Mouse (Mus musculus) embryo, embryonic 11 days (tissue): Measurements from ENCODE around the gene Tgfb3.

ENCODE experiments used
- DNase-seq: peaks from one replicate; pipeline ENCODE4 v3.0.0-alpha.2; 2015

Tgfb3 gene

DNA sequence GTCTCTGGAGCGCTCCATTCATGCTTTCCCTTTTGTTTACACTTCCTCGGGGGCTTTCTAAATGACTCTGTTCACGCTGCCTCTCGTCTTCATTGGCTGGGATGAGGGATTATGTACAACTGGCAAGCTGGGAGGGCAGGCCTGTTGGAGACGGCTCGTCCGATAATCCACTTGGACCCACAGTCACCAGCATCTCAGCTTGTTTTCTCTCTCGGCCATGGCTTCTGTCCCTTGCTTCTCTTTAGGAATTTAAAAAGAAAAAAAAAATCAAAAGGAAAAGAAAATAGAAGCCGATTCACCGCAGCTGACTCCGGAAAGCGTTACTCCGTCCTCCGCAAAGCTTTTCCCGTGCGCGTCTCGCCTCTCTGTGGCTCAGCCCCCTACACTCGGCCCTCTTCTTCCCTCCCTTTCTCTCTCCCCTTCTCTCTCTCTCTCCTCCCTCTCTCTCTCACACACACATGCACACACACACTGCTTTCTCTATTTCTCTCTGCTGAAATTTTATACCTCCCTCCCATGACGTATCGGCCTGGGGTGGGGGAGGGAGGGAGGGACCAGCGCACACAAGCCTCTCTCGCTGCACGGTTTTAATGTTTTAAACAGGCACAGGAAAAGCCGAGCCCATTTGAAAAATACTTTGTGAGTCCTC, at the start of gene Tgfb3:
Gene Tgfb3, minus strand, starts transcription at position 489 of the 649 bp plus-strand sequence.
- peak; percentile 76 for DNase-seq

- DNase-seq = no peak
Measured at GRCm38 (mm10) chr12:86128122-86128521, 49.3 kb upstream of the Tgfb3 start.

GRCm38 (mm10) chr12:86124016-86124415, 45.2 kb upstream of the Tgfb3 start:
- DNase-seq = no peak

GRCm38 (mm10) chr12:86116295-86116835, 37.5 kb upstream of the Tgfb3 start:
- no peak for DNase-seq

DNA sequence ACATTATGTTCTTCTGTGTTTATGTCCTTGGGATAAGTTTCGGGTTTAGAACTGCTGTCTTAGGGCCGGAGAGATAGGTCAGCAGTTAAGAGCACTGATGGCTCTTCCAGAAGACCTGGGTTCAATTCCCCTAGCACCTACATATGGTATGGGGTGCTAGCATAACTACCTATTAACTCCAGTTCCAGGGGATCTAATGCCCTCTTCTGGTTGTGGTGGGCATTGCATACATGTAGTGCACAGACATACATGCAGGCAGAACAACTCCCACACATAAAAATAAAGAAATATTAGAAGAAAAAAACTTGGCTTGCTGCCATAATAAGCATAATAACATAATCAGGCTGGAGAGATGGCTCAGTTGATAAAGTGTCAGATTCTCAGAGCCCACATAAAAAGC, 31.8 kb upstream of the Tgfb3 start:
- no peak for DNase-seq

DNA sequence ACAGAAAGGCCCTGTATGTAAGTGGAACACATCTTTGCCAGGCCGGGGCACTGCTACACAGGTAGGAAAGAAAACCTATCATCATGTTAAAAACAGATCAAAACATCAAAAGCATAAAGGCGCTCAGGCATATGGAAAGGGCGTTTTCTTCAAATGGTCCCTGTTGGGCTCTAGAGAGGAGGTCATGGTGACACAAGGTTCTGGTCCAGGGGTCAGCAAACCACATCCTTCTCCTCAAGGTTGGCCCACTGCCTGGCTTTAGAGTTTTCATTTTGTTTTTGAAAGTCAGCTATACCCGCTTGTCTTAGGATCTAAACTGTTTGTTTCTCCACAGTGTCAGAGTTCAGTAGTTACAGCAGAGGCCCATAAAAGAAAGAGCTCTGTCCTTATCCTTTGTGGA, 30.7 kb upstream of the Tgfb3 start:
- DNase-seq = no peak

- DNase-seq = no peak
Measured at GRCm38 (mm10) chr12:86107645-86108044, 28.8 kb upstream of the Tgfb3 start.

GRCm38 (mm10) chr12:86106086-86106485, 27.2 kb upstream of the Tgfb3 start:
- no peak for DNase-seq

GRCm38 (mm10) chr12:86105546-86105945, 26.7 kb upstream of the Tgfb3 start:
- no peak for DNase-seq

- no peak for DNase-seq
Measured at GRCm38 (mm10) chr12:86104297-86104696, 25.5 kb upstream of the Tgfb3 start.

- no peak for DNase-seq
Measured at GRCm38 (mm10) chr12:86103852-86104251, 25.0 kb upstream of the Tgfb3 start.

- peak; percentile 28 for DNase-seq
Measured at GRCm38 (mm10) chr12:86103391-86103790, 24.6 kb upstream of the Tgfb3 start.

GRCm38 (mm10) chr12:86102686-86103085, 23.8 kb upstream of the Tgfb3 start:
- DNase-seq = no peak

- no peak for DNase-seq
Measured at GRCm38 (mm10) chr12:86100711-86101110, 21.9 kb upstream of the Tgfb3 start.

- no peak for DNase-seq
Measured at GRCm38 (mm10) chr12:86097781-86098180, 18.9 kb upstream of the Tgfb3 start.

GRCm38 (mm10) chr12:86095806-86096205, 17.0 kb upstream of the Tgfb3 start:
- no peak for DNase-seq

DNA sequence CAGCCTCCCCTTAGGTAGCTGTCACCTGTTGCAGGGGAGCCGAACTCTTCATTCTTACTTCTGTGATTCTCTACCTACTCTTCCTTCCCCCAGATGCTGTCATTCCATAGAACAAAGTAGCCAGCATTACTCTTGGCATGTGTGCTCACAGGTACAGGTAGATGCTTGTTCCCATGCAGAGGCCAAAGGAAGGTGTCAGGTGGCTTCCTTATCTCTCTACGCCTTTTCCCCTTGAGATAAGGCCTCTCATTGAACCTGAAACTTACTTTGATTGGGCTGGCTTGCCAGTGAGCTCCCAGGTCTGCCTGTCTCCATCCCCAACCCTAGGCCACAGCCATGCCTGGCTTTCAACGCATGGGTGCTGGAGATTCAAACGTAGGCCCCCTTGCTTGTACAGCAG, 15.2 kb upstream of the Tgfb3 start:
- no peak for DNase-seq

DNA sequence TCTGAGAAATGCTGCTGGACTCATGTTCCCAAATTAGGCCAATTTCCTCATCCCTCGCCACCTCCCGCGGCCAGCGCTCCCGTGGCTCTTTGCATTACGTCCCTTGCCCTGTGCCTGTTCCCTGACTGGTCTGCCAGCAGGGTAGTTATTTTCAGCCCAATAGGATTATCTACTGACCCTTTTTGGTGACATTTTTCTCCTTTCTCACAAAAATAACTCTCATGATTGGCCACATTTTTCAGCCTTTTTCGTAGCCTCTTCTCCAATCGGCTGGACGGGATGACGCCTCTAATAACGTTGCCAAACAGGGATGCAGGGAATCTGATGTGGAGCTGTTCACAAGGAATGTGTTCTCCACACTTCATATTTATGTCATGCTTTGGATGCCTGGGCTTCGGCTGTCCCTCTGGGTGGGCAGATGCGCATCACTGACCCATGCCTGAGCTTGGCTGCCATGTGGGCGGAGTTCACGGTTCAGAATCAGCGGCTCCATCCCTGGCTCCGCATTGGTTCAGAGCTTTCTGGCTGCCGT, 12.8 kb upstream of the Tgfb3 start:
- peak; percentile 32 for DNase-seq

DNA sequence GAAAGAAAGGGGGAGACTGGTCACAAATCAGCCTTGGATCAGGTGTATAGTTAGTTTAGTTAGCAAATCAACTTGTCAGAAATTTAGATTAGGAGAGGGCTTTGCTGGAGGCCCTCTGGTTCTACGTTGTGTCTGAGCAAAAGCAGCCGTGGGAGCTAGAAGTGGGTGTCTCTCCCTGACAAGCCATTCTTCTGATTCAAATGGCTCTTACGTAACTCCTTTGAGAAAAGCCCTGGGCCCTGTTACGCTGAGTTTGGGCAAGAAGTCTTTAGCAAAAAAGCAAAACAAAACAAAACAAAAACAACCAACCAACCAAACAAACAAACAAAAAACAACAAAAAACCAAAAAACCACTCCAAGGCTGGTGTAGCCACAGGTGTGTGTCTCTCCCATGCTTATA, 11.9 kb upstream of the Tgfb3 start:
- no peak for DNase-seq

- no peak for DNase-seq
Measured at GRCm38 (mm10) chr12:86088042-86088441, 9.2 kb upstream of the Tgfb3 start.

DNA sequence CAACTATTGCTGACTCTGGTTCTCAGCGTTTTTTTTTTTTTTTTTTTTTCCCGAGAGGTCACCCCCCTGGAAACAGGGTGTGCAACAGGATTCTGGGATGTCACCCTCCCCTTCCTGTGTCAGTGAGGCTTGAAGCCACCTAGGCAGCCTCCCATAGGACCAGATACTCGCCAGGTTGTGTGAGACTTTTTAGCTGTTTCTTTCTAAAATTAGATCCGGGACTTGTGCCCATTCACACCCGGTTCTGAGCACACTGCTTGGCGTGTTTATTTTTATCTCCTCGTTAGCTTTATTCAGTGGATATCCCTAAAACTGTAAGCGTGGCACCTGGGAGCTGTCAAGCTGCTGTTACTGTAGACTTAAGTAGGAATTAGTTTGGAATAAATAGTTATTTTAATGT, 7.7 kb upstream of the Tgfb3 start:
- DNase-seq = no peak

DNA sequence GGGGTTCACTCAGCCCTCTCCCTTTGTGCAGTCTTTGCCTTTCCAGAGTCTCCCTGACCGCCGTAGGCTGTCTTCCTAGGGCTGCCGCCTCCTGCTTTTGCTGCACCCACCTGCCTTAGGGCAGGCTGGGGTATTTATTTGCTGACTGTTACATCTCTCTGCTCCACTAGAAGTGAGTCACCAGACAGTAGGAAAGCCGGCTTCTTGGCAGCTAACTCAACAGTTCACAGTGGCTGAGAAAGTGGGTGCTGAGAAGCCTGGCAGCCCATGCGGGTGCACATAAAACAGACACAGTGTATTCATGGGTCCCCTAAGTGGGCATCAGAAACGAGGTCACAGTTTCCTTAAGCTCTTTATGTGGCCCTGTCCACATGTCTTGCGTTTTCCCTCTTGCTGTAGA, 7.0 kb upstream of the Tgfb3 start:
- DNase-seq = no peak

DNA sequence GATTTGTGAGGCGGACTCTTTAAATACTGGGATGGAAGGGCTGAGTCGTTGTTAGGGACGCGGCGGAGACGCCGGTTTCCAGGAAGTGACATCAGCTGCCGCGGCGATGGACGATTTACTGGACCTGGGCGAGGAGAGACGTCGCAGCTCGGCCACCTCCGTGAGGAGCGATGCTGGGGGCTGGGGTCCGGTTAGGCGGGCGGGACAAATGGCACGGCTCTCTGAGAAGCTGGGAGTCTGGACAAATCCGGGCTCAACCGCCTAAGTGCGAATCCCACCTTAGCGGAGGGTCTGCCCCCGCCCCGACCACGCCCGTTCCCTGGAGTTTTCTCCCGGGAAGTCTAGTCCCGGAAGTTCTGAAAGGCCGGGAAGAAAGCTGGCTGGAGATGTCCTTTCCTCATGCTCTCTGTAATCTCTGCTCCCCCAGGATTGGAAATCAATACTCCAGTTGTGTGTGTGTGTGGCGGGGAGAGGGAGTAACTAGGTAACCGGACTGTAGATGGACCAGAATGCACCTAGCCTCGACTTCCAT, 3.7 kb upstream of the Tgfb3 start, which contains the start of gene Ift43:
Gene Ift43, plus strand, starts transcription at position 61 of the 532 bp plus-strand sequence.
- DNase-seq = peak; percentile 92

DNA sequence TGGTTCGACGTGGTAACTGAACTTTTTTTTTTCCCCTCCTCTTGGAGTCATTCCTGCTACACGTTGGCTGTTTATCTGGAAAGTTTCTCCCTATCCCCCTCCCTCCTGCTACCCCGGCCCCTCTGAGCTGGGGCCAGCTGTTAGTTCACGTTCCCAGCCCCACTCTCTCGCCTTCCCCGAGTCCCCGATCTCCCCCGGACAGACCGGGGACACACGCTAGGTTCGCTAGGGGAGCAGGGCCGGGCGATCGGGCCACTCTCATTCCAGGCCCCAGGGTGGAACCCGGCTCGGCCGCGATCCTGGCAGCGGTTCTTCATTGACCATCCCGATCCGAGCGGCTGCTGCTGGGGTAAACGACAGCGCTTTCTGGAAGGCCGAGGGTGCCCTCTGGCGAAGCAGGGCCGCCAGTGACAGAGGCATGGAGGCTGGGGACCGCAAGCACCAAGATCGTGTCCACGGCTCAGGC, 394 bp upstream of the Tgfb3 start:
- DNase-seq = peak; percentile 94
